Mouse (Mus musculus) bone marrow macrophage, adult 2 months (primary cell): ENCODE measurements around the gene Prdm10.

Experiments used
- CTCF ChIP-seq: IDR thresholded peaks from 2 replicates; pipeline ENCODE4 v1.5.1; 2012; ENCODE audit warnings: low read depth, mild to moderate bottlenecking, low read length, moderate library complexity
- POLR2A ChIP-seq: IDR thresholded peaks from 2 replicates; pipeline ENCODE4 v1.6.1; 2012; ENCODE audit warnings: mild to moderate bottlenecking, low read depth, low read length, borderline replicate concordance

- TF ChIP-seq CTCF (no peak), POLR2A (no peak)
Observed at GRCm38 (mm10) chr9:31262226-31263105, 17.9 kb upstream of the Prdm10 start.
